Mouse (Mus musculus) liver, adult 2 months (tissue): ENCODE measurements at regions not wholly inside any gene's neighbourhood (a gene's known extent, or its start where the extent isn't known, plus 50 kb on each side); places are given as distances from the start of the nearest gene placed in this dataset.

Experiments used
- DNase-seq: peaks from one replicate; pipeline ENCODE4 v3.0.0-alpha.2; 2011; ENCODE audit warnings: low read depth, low spot score; ENCODE audit errors: extremely low read depth
- H3K27ac ChIP-seq: fragments of 200-500 bp; replicated peaks from 2 replicates; pipeline ENCODE4 v1.5.1; 2012; ENCODE audit warnings: low read depth, mild to moderate bottlenecking, control low read depth, inconsistent platforms, low read length; ENCODE audit not compliant: insufficient read depth
- H3K27me3 ChIP-seq: fragments of 200-500 bp; 2 replicates; pipeline ENCODE4 v1.6.1; 2012; ENCODE audit warnings: mild to moderate bottlenecking, moderate library complexity, low read length, inconsistent platforms; ENCODE audit not compliant: control insufficient read depth, insufficient read depth
- H3K36me3 ChIP-seq: fragments of 200-500 bp; 2 replicates; pipeline ENCODE4 v1.6.1; 2012; ENCODE audit warnings: low read length, inconsistent platforms; ENCODE audit not compliant: control insufficient read depth, insufficient read depth
- H3K4me1 ChIP-seq: fragments of 200-500 bp; 2 replicates; pipeline ENCODE4 v1.6.1; 2011; ENCODE audit warnings: low read length; ENCODE audit not compliant: control insufficient read depth, insufficient read depth
- H3K4me3 ChIP-seq: fragments of 200-500 bp; 2 replicates; pipeline ENCODE4 v1.5.1; 2011; ENCODE audit warnings: low read depth, mild to moderate bottlenecking, control low read depth, low read length, moderate library complexity; ENCODE audit not compliant: insufficient read depth
- H3K79me2 ChIP-seq: fragments of 200-500 bp; 2 replicates; pipeline ENCODE4 v1.6.1; 2012; ENCODE audit warnings: inconsistent platforms, mild to moderate bottlenecking, low read length, moderate library complexity; ENCODE audit not compliant: control insufficient read depth, insufficient read depth
- H3K9ac ChIP-seq: fragments of 200-500 bp; 2 replicates; pipeline ENCODE4 v1.6.1; 2012; ENCODE audit warnings: low read depth, mild to moderate bottlenecking, control low read depth, inconsistent platforms, low read length
- CTCF ChIP-seq: fragments of 200-500 bp; IDR thresholded peaks from 2 replicates; pipeline ENCODE4 v1.5.1; 2011; ENCODE audit warnings: low read depth, low read length, control low read depth
- POLR2A ChIP-seq: fragments of 200-500 bp; IDR thresholded peaks from 2 replicates; pipeline ENCODE4 v1.6.1; 2011; ENCODE audit warnings: low read length, control low read depth; ENCODE audit not compliant: insufficient read depth; ENCODE audit errors: extremely low read depth
- WGBS: fragments of 180-500 bp; shearing (Covaris S2); methylation state at CpG from one replicate; pipeline ENCODE4 v1.1.7; 2018; 5-methylcytosine and 5-hydroxymethylcytosine counted together

GRCm38 (mm10) chr16:30186201-30186700 is 81.0 kb downstream of the Cpn2 start:
- Histone ChIP-seq H3K79me2 (no peaks in the 10 kb centered on the region), H3K27me3 (no peaks in the 10 kb centered on the region), H3K9ac (no peak overlapping the region), H3K4me3 (no peak overlapping the region), H3K36me3 (no peaks in the 10 kb centered on the region), H3K27ac (no peak overlapping the region), H3K4me1 (peaks cover 17% of the 10 kb centered on the region)
- TF ChIP-seq POLR2A (no peak), CTCF (no peak)
- 75% methylated on average over 15 of the region's 15 CpGs for WGBS
- no peak for DNase-seq

GRCm38 (mm10) chr16:30186701-30187270 is 80.5 kb downstream of the Cpn2 start:
- no peaks in the 10 kb centered on the region for H3K27me3 ChIP-seq
- 76% methylated on average over 10 of the region's 10 CpGs for WGBS
- H3K4me3 ChIP-seq, result no peak overlapping the region
- no peaks in the 10 kb centered on the region for H3K36me3 ChIP-seq
- DNase-seq, result no peak
- peak overlapping the region; percentile 34 for H3K27ac ChIP-seq
- H3K9ac ChIP-seq, result no peak overlapping the region
- peaks cover 17% of the 10 kb centered on the region for H3K4me1 ChIP-seq
- no peak for TF ChIP-seq CTCF
- TF ChIP-seq POLR2A, result no peak
- H3K79me2 ChIP-seq, result no peaks in the 10 kb centered on the region

GRCm38 (mm10) chr16:30187400-30187799 is 79.9 kb downstream of the Cpn2 start:
- DNase-seq, result peak; percentile 33
- H3K36me3 ChIP-seq, result no peaks in the 10 kb centered on the region
- no peaks in the 10 kb centered on the region for H3K79me2 ChIP-seq
- H3K4me3 ChIP-seq, result peak overlapping the region; percentile 28
- H3K4me1 ChIP-seq, result peaks cover 17% of the 10 kb centered on the region
- no peaks in the 10 kb centered on the region for H3K27me3 ChIP-seq
- no peak overlapping the region for H3K9ac ChIP-seq
- 17% methylated on average over 9 of the region's 9 CpGs for WGBS
- TF ChIP-seq CTCF (no peak), POLR2A (no peak)
- H3K27ac ChIP-seq, result peak overlapping the region; percentile 30

GRCm38 (mm10) chr16:30187907-30188414 is 79.3 kb downstream of the Cpn2 start:
- no peaks in the 10 kb centered on the region for H3K79me2 ChIP-seq
- H3K4me1 ChIP-seq, result peaks cover 17% of the 10 kb centered on the region
- WGBS, result under 1% methylated on average over 26 of the region's 26 CpGs
- no peaks in the 10 kb centered on the region for H3K36me3 ChIP-seq
- no peak overlapping the region for H3K9ac ChIP-seq
- peak; percentile 88 for TF ChIP-seq CTCF
- TF ChIP-seq POLR2A, result no peak
- peak overlapping the region; percentile 28 for H3K4me3 ChIP-seq
- no peaks in the 10 kb centered on the region for H3K27me3 ChIP-seq
- DNase-seq, result peak; percentile 89
- peak overlapping the region; percentile 30 for H3K27ac ChIP-seq

- Histone ChIP-seq H3K9ac (no peak overlapping the region), H3K36me3 (no peaks in the 10 kb centered on the region), H3K4me1 (peaks cover 17% of the 10 kb centered on the region), H3K79me2 (no peaks in the 10 kb centered on the region), H3K4me3 (no peak overlapping the region), H3K27ac (no peak overlapping the region), H3K27me3 (no peaks in the 10 kb centered on the region)
- 22% methylated on average over 8 of the region's 8 CpGs for WGBS
- peak; percentile 63 for DNase-seq
- TF ChIP-seq POLR2A, result no peak
- TF ChIP-seq CTCF, result no peak
These were observed 78.4 kb downstream of the Cpn2 start for GRCm38 (mm10) chr16:30188769-30189430.

- Histone ChIP-seq H3K79me2 (no peaks in the 10 kb centered on the region), H3K36me3 (no peaks in the 10 kb centered on the region), H3K4me1 (peaks cover 14% of the 10 kb centered on the region), H3K9ac (no peak overlapping the region), H3K27ac (no peak overlapping the region), H3K27me3 (no peaks in the 10 kb centered on the region), H3K4me3 (no peak overlapping the region)
- no peak for DNase-seq
- TF ChIP-seq CTCF (no peak), POLR2A (no peak)
- WGBS, result 97% methylated on average over 11 of the region's 11 CpGs
These were observed 76.9 kb downstream of the Cpn2 start for GRCm38 (mm10) chr16:30190351-30190750.
